Mouse (Mus musculus) olfactory bulb, adult 2 months (tissue): ENCODE results near the gene Mrpl30.

Experiments used
- CTCF ChIP-seq: fragments of 200-500 bp; IDR thresholded peaks from 2 replicates; pipeline ENCODE4 v1.5.1; 2012; ENCODE audit warnings: low read depth, mild to moderate bottlenecking, low read length, moderate library complexity; ENCODE audit not compliant: insufficient read depth
- POLR2A ChIP-seq: fragments of 200-500 bp; IDR thresholded peaks from 2 replicates; pipeline ENCODE4 v1.6.1; 2012; ENCODE audit warnings: mild to moderate bottlenecking, low read depth, low read length, moderate library complexity; ENCODE audit not compliant: insufficient read depth

DNA sequence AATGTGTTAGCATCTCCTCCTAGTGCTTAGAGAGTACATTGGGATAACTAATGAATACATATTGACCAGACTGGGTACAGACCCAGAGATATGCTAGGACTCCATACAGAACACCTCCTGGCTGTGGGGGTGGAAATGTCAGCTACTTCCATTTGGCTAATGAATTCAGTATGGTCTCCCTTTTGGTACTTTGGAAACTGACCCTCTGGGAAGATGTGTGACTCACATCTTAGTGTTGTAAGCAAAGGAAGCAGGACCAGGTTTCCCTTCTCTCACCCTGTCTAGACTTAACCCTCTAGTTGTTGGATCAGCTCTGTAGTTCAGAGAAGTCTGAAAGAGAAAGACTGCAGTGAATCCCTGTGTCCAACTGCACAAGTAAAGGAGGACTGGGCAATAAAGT lies 4.3 kb downstream of the Mrpl30 start:
- TF ChIP-seq CTCF, result no peak
- TF ChIP-seq POLR2A, result no peak
